Mouse (Mus musculus) forebrain, embryonic 10.5 days (tissue): ENCODE measurements around the gene Tmem267. TPM values are rescaled to one million over a fixed set of nuclear protein-coding genes. Genes with fewer than 3 reads are reported as not detected.

Source experiments
- DNase-seq: peaks from one replicate; pipeline ENCODE4 v3.0.0-alpha.2; 2017; ENCODE audit warnings: low spot score; ENCODE audit errors: extremely low spot score
- H3K27ac ChIP-seq: fragments of 300-500 bp; sonication (generic); 2 replicates; pipeline ENCODE4 v1.5.1; 2016; ENCODE audit warnings: mild to moderate bottlenecking
- H3K27me3 ChIP-seq: fragments of 300-500 bp; sonication (generic); 2 replicates; pipeline ENCODE4 v1.6.1; 2016; ENCODE audit warnings: mild to moderate bottlenecking; ENCODE audit not compliant: poor library complexity, severe bottlenecking
- H3K36me3 ChIP-seq: fragments of 300-500 bp; sonication (generic); replicated peaks from 2 replicates; pipeline ENCODE4 v1.6.1; 2016; ENCODE audit warnings: mild to moderate bottlenecking, moderate library complexity
- H3K4me1 ChIP-seq: fragments of 300-500 bp; sonication (generic); 2 replicates; pipeline ENCODE4 v1.6.1; 2016
- H3K4me3 ChIP-seq: fragments of 300-500 bp; sonication (generic); 2 replicates; pipeline ENCODE4 v1.5.1; 2016; ENCODE audit warnings: mild to moderate bottlenecking, moderate library complexity
- H3K9me3 ChIP-seq: fragments of 300-500 bp; sonication (generic); 2 replicates; pipeline ENCODE4 v1.6.1; 2016; ENCODE audit warnings: mild to moderate bottlenecking, moderate library complexity
- WGBS: fragments of 180-500 bp; shearing (Covaris S2); methylation state at CpG from one replicate; pipeline ENCODE4 v1.1.7; 2016; 5-methylcytosine and 5-hydroxymethylcytosine counted together
- polyA plus RNA-seq: library from polyadenylated mRNA; unstranded; fragments of >200 nt; fragmentation: Nextera tagmentation; extraction: Ambion mirVana; gene quantifications from 2 replicates; pipeline ENCODE4 v1.2.1, GENCODE M21; 2016

Gene Tmem267
- polyA plus RNA-seq, 1 experiment from 2014 or later, result 2.2 TPM

GRCm38 (mm10) chr13:119632156-119632548, 144.3 kb downstream of the Tmem267 start:
- Histone ChIP-seq H3K9me3 (no peaks in the 10 kb centered on the region), H3K27ac (peak overlapping the region; percentile 85; the same call in 1 of the 2 replicates), H3K27me3 (peaks cover 5% of the 10 kb centered on the region), H3K4me3 (peak overlapping the region; percentile 60), H3K36me3 (no peaks in the 10 kb centered on the region), H3K4me1 (no peaks in the 10 kb centered on the region)
- DNase-seq, result no peak
- 85% methylated on average over 4 of the region's 4 CpGs for WGBS

DNA sequence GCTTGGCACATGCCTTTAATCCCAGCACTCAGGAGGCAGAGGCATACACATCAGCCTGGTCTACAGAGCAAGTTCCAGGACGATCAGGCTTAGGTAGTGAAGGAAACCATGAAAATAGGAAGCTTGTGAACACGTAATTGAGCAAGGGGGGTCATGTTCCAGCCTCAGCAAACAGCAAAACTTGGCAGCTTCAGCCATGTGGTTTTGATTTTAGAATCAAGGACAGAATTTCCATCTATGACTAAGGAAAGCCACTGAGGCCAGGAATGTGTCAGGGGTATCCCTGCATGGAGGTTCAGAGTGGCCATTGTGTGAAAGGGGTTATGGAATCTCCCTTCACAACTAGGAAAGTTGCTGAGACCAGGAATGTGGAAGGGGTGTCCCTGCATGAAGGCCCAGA, 147.7 kb downstream of the Tmem267 start:
- no peak overlapping the region for H3K27ac ChIP-seq
- WGBS, result 70% methylated on average over 2 of the region's 2 CpGs
- H3K9me3 ChIP-seq, result no peaks in the 10 kb centered on the region
- H3K27me3 ChIP-seq, result peaks cover 5% of the 10 kb centered on the region
- DNase-seq, result no peak
- H3K4me1 ChIP-seq, result no peaks in the 10 kb centered on the region
- no peaks in the 10 kb centered on the region for H3K36me3 ChIP-seq
- H3K4me3 ChIP-seq, result no peak overlapping the region

GRCm38 (mm10) chr13:119637837-119638236, 150.0 kb downstream of the Tmem267 start:
- H3K27me3 ChIP-seq, result peaks cover 5% of the 10 kb centered on the region
- 86% methylated on average over 4 of the region's 4 CpGs for WGBS
- no peak overlapping the region for H3K4me3 ChIP-seq
- no peaks in the 10 kb centered on the region for H3K9me3 ChIP-seq
- H3K36me3 ChIP-seq, result no peaks in the 10 kb centered on the region
- no peak for DNase-seq
- H3K4me1 ChIP-seq, result no peaks in the 10 kb centered on the region
- no peak overlapping the region for H3K27ac ChIP-seq

DNA sequence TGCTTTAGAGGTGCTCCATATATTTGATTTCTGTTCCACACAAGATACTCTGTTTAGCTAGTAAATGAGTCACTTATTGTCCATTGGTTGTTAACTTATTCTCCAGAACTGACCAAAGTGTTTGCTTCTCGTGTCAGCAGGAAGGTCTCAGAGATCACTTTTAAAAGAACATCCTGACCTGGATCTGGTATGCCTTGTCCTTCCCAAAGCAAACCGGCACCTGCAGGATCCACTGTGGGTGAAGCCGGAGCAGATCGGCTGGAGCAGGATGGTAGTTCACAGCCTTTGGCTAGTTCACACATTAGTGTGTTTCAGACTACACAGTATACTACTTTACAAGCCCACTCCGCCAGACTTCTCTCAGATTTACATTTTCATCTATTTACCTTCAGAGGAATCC, 150.6 kb downstream of the Tmem267 start:
- no peak for DNase-seq
- H3K27me3 ChIP-seq, result peaks cover 4% of the 10 kb centered on the region
- H3K36me3 ChIP-seq, result no peaks in the 10 kb centered on the region
- no peaks in the 10 kb centered on the region for H3K9me3 ChIP-seq
- H3K27ac ChIP-seq, result no peak overlapping the region
- 92% methylated on average over 5 of the region's 5 CpGs for WGBS
- no peak overlapping the region for H3K4me3 ChIP-seq
- no peaks in the 10 kb centered on the region for H3K4me1 ChIP-seq

DNA sequence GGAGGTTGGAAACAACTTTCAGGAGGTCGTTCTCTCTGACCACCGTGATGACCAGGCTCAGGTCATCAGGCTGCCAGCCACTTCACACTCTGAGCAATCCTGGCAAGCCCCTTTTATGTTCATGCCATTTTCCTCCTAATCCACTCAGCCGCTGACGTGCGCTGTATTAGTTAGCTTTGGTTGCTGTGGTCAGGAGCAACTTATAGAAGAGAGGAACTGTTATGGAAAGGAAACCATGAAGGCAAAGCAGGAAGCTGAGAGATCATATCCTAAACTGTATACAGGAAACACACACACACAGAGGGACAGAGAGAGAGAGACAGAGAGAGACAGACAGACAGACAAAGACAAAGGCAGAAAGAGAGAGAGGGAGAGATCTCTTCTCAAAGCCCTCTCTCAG, 151.5 kb downstream of the Tmem267 start:
- Histone ChIP-seq H3K4me1 (no peaks in the 10 kb centered on the region), H3K27me3 (no peaks in the 10 kb centered on the region), H3K27ac (no peak overlapping the region), H3K4me3 (no peak overlapping the region), H3K9me3 (no peaks in the 10 kb centered on the region), H3K36me3 (no peaks in the 10 kb centered on the region)
- DNase-seq, result no peak
- WGBS, result 88% methylated on average over 5 of the region's 5 CpGs

DNA sequence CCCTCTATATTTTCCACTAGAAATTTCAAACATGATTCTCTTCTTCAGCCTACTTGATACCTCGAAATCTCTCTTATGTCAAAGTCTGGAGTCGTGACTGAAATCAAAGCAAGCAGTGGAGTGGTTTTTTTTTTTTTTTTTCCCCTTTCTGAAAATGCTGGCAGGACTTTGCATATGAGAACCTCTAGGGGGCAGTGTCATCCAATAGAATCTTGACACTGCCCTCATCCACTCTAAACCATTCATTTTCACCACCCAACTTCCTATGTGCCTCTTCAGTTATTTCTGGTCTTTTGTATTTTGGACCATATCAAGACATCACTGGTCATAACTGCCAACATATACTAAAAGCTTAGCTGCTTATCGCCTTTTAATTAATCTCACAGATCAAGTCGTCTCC, 152.7 kb downstream of the Tmem267 start:
- Histone ChIP-seq H3K4me3 (no peak overlapping the region), H3K27ac (no peak overlapping the region), H3K9me3 (no peaks in the 10 kb centered on the region), H3K36me3 (no peaks in the 10 kb centered on the region), H3K27me3 (no peaks in the 10 kb centered on the region), H3K4me1 (no peaks in the 10 kb centered on the region)
- no peak for DNase-seq
- WGBS, result 40% methylated on average over 4 of the region's 4 CpGs

DNA sequence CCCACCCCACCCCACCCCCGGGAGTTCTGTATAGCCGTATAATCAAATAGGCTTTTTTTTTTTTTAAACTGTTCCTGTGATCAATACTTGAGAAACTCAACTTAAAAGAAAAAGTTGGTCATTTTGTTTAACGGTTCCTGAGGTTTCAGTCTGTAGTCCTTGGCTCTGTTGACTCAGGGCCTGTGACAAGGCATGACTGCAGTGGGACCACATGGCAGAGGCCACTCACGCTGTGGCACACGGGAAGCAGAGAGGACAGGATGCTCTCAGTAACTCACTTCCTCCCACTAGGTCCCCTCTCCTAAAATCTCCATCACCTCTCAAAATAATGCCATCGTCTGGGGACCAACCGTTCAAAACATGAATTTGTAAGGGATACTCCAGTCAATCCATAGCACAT, 153.3 kb downstream of the Tmem267 start:
- Histone ChIP-seq H3K27ac (no peak overlapping the region), H3K36me3 (no peaks in the 10 kb centered on the region), H3K9me3 (no peaks in the 10 kb centered on the region), H3K4me3 (no peak overlapping the region), H3K27me3 (no peaks in the 10 kb centered on the region), H3K4me1 (no peaks in the 10 kb centered on the region)
- 85% methylated on average over 7 of the region's 7 CpGs for WGBS
- no peak for DNase-seq

GRCm38 (mm10) chr13:119644769-119645168, 156.9 kb downstream of the Tmem267 start:
- Histone ChIP-seq H3K4me1 (peaks cover 8% of the 10 kb centered on the region), H3K27me3 (no peaks in the 10 kb centered on the region), H3K4me3 (no peak overlapping the region), H3K9me3 (no peaks in the 10 kb centered on the region), H3K27ac (no peak overlapping the region), H3K36me3 (no peaks in the 10 kb centered on the region)
- DNase-seq, result no peak
- WGBS, result 74% methylated on average over 5 of the region's 5 CpGs

DNA sequence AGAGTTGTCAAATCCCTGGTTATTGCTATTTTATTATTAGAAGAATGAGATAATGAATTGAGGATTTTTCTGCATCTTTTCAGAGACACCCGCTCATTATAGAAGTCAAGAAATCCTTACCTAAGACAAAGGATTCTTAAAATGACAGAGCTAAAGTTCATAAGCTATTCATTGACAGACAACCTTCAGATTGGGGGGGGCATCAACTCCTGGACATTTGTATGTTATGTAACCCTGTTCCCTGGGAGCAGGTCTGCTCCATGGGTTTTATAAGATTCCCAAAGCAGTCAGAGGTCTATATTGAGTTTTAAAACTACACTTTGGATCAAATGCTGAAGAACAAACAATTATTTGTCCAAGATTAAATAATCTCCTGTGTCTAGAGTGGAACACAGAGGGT, 158.7 kb downstream of the Tmem267 start:
- 91% methylated on average over 1 of the region's 1 CpGs for WGBS
- no peak for DNase-seq
- H3K36me3 ChIP-seq, result no peaks in the 10 kb centered on the region
- no peak overlapping the region for H3K4me3 ChIP-seq
- peaks cover 8% of the 10 kb centered on the region for H3K4me1 ChIP-seq
- no peaks in the 10 kb centered on the region for H3K27me3 ChIP-seq
- no peaks in the 10 kb centered on the region for H3K9me3 ChIP-seq
- no peak overlapping the region for H3K27ac ChIP-seq

- H3K9me3 ChIP-seq, result no peaks in the 10 kb centered on the region
- H3K27me3 ChIP-seq, result no peaks in the 10 kb centered on the region
- 0 out of 2 replicates have a peak overlapping the region, but pooled peaks have one; percentile 6 for H3K27ac ChIP-seq
- WGBS, result 71% methylated on average over 15 of the region's 15 CpGs
- H3K36me3 ChIP-seq, result no peaks in the 10 kb centered on the region
- H3K4me1 ChIP-seq, result peaks cover 8% of the 10 kb centered on the region
- no peak for DNase-seq
- H3K4me3 ChIP-seq, result no peak overlapping the region
Measured at GRCm38 (mm10) chr13:119648891-119649698, 161.3 kb downstream of the Tmem267 start.

GRCm38 (mm10) chr13:119649699-119650046, 161.8 kb downstream of the Tmem267 start:
- Histone ChIP-seq H3K9me3 (no peaks in the 10 kb centered on the region), H3K27me3 (no peaks in the 10 kb centered on the region), H3K4me1 (peaks cover 8% of the 10 kb centered on the region), H3K4me3 (no peak overlapping the region), H3K36me3 (no peaks in the 10 kb centered on the region), H3K27ac (0 out of 2 replicates have a peak overlapping the region, but pooled peaks have one; percentile 6)
- WGBS, result 95% methylated on average over 1 of the region's 1 CpGs
- DNase-seq, result no peak

GRCm38 (mm10) chr13:119654734-119655133, 166.9 kb downstream of the Tmem267 start:
- Histone ChIP-seq H3K9me3 (peaks cover 4% of the 10 kb centered on the region; the same call in 1 of the 2 replicates), H3K27ac (no peak overlapping the region), H3K4me1 (no peaks in the 10 kb centered on the region), H3K36me3 (no peaks in the 10 kb centered on the region), H3K27me3 (no peaks in the 10 kb centered on the region), H3K4me3 (no peak overlapping the region)
- WGBS, result 95% methylated on average over 2 of the region's 2 CpGs
- DNase-seq, result no peak

DNA sequence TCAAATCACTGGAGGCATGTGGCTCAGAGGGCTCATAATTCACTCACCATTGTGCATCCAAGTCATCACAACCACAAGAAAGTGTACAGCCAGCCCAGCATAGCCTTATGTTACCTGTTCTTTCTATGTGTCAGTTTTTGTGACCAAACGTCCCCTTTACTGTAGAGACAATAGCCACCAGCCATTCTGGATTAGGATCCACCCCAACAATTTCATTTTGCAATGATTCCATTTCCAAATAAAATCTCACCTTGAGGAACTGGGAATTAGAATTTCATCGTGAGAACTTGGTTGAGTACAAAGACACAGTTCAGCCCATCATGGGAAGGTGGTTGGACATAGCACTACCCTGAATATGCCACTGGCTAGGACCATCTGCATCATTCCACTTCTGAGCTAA, 168.4 kb downstream of the Tmem267 start:
- no peak overlapping the region for H3K27ac ChIP-seq
- H3K9me3 ChIP-seq, result peaks cover 7% of the 10 kb centered on the region; the same call in 1 of the 2 replicates
- H3K27me3 ChIP-seq, result no peaks in the 10 kb centered on the region
- 84% methylated on average over 2 of the region's 2 CpGs for WGBS
- DNase-seq, result no peak
- H3K36me3 ChIP-seq, result no peaks in the 10 kb centered on the region
- no peak overlapping the region for H3K4me3 ChIP-seq
- no peaks in the 10 kb centered on the region for H3K4me1 ChIP-seq
